17 mouse cellular contexts compared by ENCODE assay signal in genomic region chr1:50629473-50630071, GRCm38 (mm10).
A peak's percentile ranks its signal among the peaks of the same experiment; 100 is the strongest.
DNase-seq lines count a peak whose midpoint lies in the region; ATAC-seq and TF ChIP-seq lines count a peak whose summit lies in the region.
"Had no signal": no experiment of that assay in that cellular context is flagged by ENCODE, and none has a peak within 500 bp of the region (broad histone marks: within the 10 kb centered on the region; RNA-seq: fewer than 3 reads in every experiment).

No protein-coding gene starts in this region.

- H3K27ac ChIP-seq in forebrain, embryonic 14.5 days (ENCODE audit: low read depth, low read length): no peak overlapping the region
- H3K27ac ChIP-seq in forebrain, embryonic 10.5 days: no peak overlapping the region
- H3K27ac ChIP-seq in neural tube, embryonic 11.5 days (ENCODE audit: low read depth, low read length): 0 out of 2 replicates have a peak overlapping the region, but pooled peaks have one; percentile 8
- peak overlapping the region; percentile 36; the same call in 1 of the 2 replicates for H3K27ac ChIP-seq in heart, postnatal 0 days (ENCODE audit: low read depth)
- no peak overlapping the region for H3K27ac ChIP-seq in midbrain, postnatal 0 days (ENCODE audit: low read depth, low read length)
- H3K27ac ChIP-seq: intestine, embryonic 15.5 days; macrophage had no signal

- H3K4me3 ChIP-seq in forebrain, embryonic 14.5 days (ENCODE audit: low read depth, low read length): no peak overlapping the region
- H3K4me3 ChIP-seq in forebrain, embryonic 10.5 days: no peak overlapping the region
- H3K4me3 ChIP-seq in neural tube, embryonic 11.5 days (ENCODE audit: low read depth, low read length): no peak overlapping the region
- no peak overlapping the region for H3K4me3 ChIP-seq in heart, postnatal 0 days (ENCODE audit: low read depth, low read length)
- no peak overlapping the region for H3K4me3 ChIP-seq in midbrain, postnatal 0 days (ENCODE audit: low read depth, low read length)
- H3K4me3 ChIP-seq: intestine, embryonic 15.5 days; myocyte had no signal

- 58% methylated on average over 3 of the region's 3 CpGs for WGBS in forebrain, embryonic 14.5 days
- WGBS in forebrain, embryonic 10.5 days: 80% methylated on average over 3 of the region's 3 CpGs
- WGBS in neural tube, embryonic 11.5 days: 68% methylated on average over 3 of the region's 3 CpGs
- WGBS in heart, postnatal 0 days: 47% methylated on average over 3 of the region's 3 CpGs
- 46% methylated on average over 3 of the region's 3 CpGs for WGBS in midbrain, postnatal 0 days

- H3K4me1 ChIP-seq in forebrain, embryonic 14.5 days (ENCODE audit: control insufficient read depth, insufficient read depth, low read length): no peaks in the 10 kb centered on the region
- H3K4me1 ChIP-seq in forebrain, embryonic 10.5 days: no peaks in the 10 kb centered on the region
- no peaks in the 10 kb centered on the region for H3K4me1 ChIP-seq in neural tube, embryonic 11.5 days (ENCODE audit: control insufficient read depth, insufficient read depth, low read length)
- no peaks in the 10 kb centered on the region for H3K4me1 ChIP-seq in heart, postnatal 0 days (ENCODE audit: control insufficient read depth, insufficient read depth)
- H3K4me1 ChIP-seq in midbrain, postnatal 0 days (ENCODE audit: insufficient read depth, low read length): no peaks in the 10 kb centered on the region
- H3K4me1 ChIP-seq: intestine, embryonic 15.5 days had no signal

- peak; percentile 5 for DNase-seq in forebrain, embryonic 14.5 days (ENCODE audit: low spot score)
- no peak for DNase-seq in forebrain, embryonic 10.5 days (ENCODE audit: extremely low spot score, low spot score)
- DNase-seq in neural tube, embryonic 11.5 days (ENCODE audit: low spot score): no peak
- DNase-seq in neural tube, embryonic 10.5 days (ENCODE audit: extremely low spot score, low spot score): no peak
- no peak for DNase-seq in heart, postnatal 0 days (ENCODE audit: low spot score)
- DNase-seq in midbrain, postnatal 0 days (ENCODE audit: low spot score): peak; percentile 19
- no peak for DNase-seq in c-Kit-positive CD71-positive TER-119-positive erythroid progenitor cells, embryonic 14.5 days (ENCODE audit: low spot score)
- no peak for DNase-seq in testis, postnatal 10 days (ENCODE audit: low spot score)
- DNase-seq: adrenal gland, postnatal 25 days; forebrain, postnatal 0 days; gastrocnemius, postnatal 14 days; kidney, postnatal 10 days; layer of hippocampus, postnatal 36 days; lung, adult 18-20 months had no signal

- no peaks in the 10 kb centered on the region for H3K9me3 ChIP-seq in forebrain, embryonic 14.5 days (replicated peaks; ENCODE audit: control insufficient read depth, low read length)
- H3K9me3 ChIP-seq in forebrain, embryonic 10.5 days: no peaks in the 10 kb centered on the region
- H3K9me3 ChIP-seq in neural tube, embryonic 11.5 days (ENCODE audit: control insufficient read depth, low read length): no peaks in the 10 kb centered on the region
- no peaks in the 10 kb centered on the region for H3K9me3 ChIP-seq in heart, postnatal 0 days (replicated peaks; ENCODE audit: control insufficient read depth, low read length)
- H3K9me3 ChIP-seq in midbrain, postnatal 0 days (ENCODE audit: low read length): no peaks in the 10 kb centered on the region
- H3K9me3 ChIP-seq: intestine, embryonic 15.5 days had no signal

- no peak overlapping the region for H3K9ac ChIP-seq in forebrain, embryonic 14.5 days (ENCODE audit: low read length)
- no peak overlapping the region for H3K9ac ChIP-seq in neural tube, embryonic 11.5 days (ENCODE audit: low read length)
- no peak overlapping the region for H3K9ac ChIP-seq in heart, postnatal 0 days (replicated peaks; ENCODE audit: low read depth, low read length)
- no peak overlapping the region for H3K9ac ChIP-seq in midbrain, postnatal 0 days (replicated peaks; ENCODE audit: low read length, poor library complexity, severe bottlenecking)
- H3K9ac ChIP-seq: forebrain, postnatal 0 days; intestine, embryonic 15.5 days had no signal

- no peaks in the 10 kb centered on the region for H3K36me3 ChIP-seq in forebrain, embryonic 14.5 days (ENCODE audit: control insufficient read depth, insufficient read depth, low read length)
- H3K36me3 ChIP-seq in forebrain, embryonic 10.5 days (replicated peaks): no peaks in the 10 kb centered on the region
- no peaks in the 10 kb centered on the region for H3K36me3 ChIP-seq in neural tube, embryonic 11.5 days (ENCODE audit: control insufficient read depth, insufficient read depth, low read length)
- no peaks in the 10 kb centered on the region for H3K36me3 ChIP-seq in heart, postnatal 0 days (replicated peaks; ENCODE audit: control insufficient read depth, insufficient read depth, low read length)
- H3K36me3 ChIP-seq in midbrain, postnatal 0 days (ENCODE audit: insufficient read depth, low read length): no peaks in the 10 kb centered on the region
- H3K36me3 ChIP-seq: intestine, embryonic 15.5 days had no signal

- ATAC-seq in forebrain, embryonic 14.5 days: no peak
- ATAC-seq in neural tube, embryonic 11.5 days (ENCODE audit: insufficient read depth, low FRiP score, low TSS enrichment): peak; percentile 63; the same call in 1 of the 2 replicates
- no peak for ATAC-seq in heart, postnatal 0 days (ENCODE audit: insufficient read depth, low read depth)
- no peak for ATAC-seq in midbrain, postnatal 0 days (ENCODE audit: low FRiP score)
- ATAC-seq: forebrain, postnatal 0 days; intestine, embryonic 15.5 days had no signal

- no peak overlapping the region for H3K4me2 ChIP-seq in forebrain, embryonic 14.5 days (ENCODE audit: low read length)
- no peak overlapping the region for H3K4me2 ChIP-seq in neural tube, embryonic 11.5 days (ENCODE audit: low read depth)
- H3K4me2 ChIP-seq in heart, postnatal 0 days (ENCODE audit: low read depth, low read length): no peak overlapping the region
- H3K4me2 ChIP-seq in midbrain, postnatal 0 days (ENCODE audit: low read depth, low read length, poor library complexity, severe bottlenecking): no peak overlapping the region
- H3K4me2 ChIP-seq: intestine, embryonic 15.5 days had no signal

- TF ChIP-seq CTCF in heart, postnatal 0 days (IDR thresholded peaks at IDR 0.05; ENCODE audit: low read depth): no peak
- TF ChIP-seq CTCF in midbrain, postnatal 0 days (IDR thresholded peaks at IDR 0.05): no peak

- TF ChIP-seq EP300 in heart, postnatal 0 days (IDR thresholded peaks at IDR 0.05; ENCODE audit: low read depth): no peak

- no peaks in the 10 kb centered on the region for H3K27me3 ChIP-seq in forebrain, embryonic 14.5 days (replicated peaks; ENCODE audit: control insufficient read depth, insufficient read depth, low read length)
- H3K27me3 ChIP-seq in forebrain, embryonic 10.5 days (ENCODE audit: poor library complexity, severe bottlenecking): no peaks in the 10 kb centered on the region
- H3K27me3 ChIP-seq in neural tube, embryonic 11.5 days (ENCODE audit: control insufficient read depth, insufficient read depth, low read length): no peaks in the 10 kb centered on the region
- no peaks in the 10 kb centered on the region for H3K27me3 ChIP-seq in heart, postnatal 0 days (ENCODE audit: control insufficient read depth, insufficient read depth, low read length)
- H3K27me3 ChIP-seq in midbrain, postnatal 0 days (ENCODE audit: insufficient read depth, low read length): no peaks in the 10 kb centered on the region
- H3K27me3 ChIP-seq: intestine, embryonic 15.5 days had no signal

Comparison
In these comparisons a context has a peak if more than half of its experiments do, and no peak if none do; other contexts are left out.
1. DNase-seq: peak in forebrain, embryonic 14.5 days (single experiment) and midbrain, postnatal 0 days (single experiment); none in forebrain, embryonic 10.5 days (single experiment), neural tube, embryonic 11.5 days (single experiment), neural tube, embryonic 10.5 days (single experiment), heart, postnatal 0 days (single experiment), c-Kit-positive CD71-positive TER-119-positive erythroid progenitor cells, embryonic 14.5 days (single experiment) and testis, postnatal 10 days (single experiment).
2. H3K27ac ChIP-seq: peak in neural tube, embryonic 11.5 days (single experiment) and heart, postnatal 0 days (single experiment); none in forebrain, embryonic 14.5 days (single experiment), forebrain, embryonic 10.5 days (single experiment) and midbrain, postnatal 0 days (single experiment).